Mouse (Mus musculus) left cerebral cortex, postnatal 36 days (tissue): ENCODE measurements around the gene Tex38. TPM values are rescaled to one million over a fixed set of nuclear protein-coding genes. Genes with fewer than 3 reads are reported as not detected.

Experiments used
- DNase-seq, 2 experiments: peaks; one replicate each; pipeline ENCODE4 v3.0.0; 2021 to 2022; ENCODE audit warnings: low spot score in 2 of 2, mixed read lengths in 1 of 2
- intact Hi-C: fragments of 180-260 bp; cut with DNase I; formaldehyde crosslinking; loops from one replicate; pipeline ENCODE4 v1.15.1; 2025
- total RNA-seq, 2 experiments: library from RNA; stranded (reverse); gene quantifications; 2 replicates each; pipeline ENCODE4 v1.2.3; 2021

Tex38 gene
- total RNA-seq, result 1 to 10 TPM in 1 of 2 experiments, under 1 TPM in 1; 0.88 to 1.1 TPM

DNA sequence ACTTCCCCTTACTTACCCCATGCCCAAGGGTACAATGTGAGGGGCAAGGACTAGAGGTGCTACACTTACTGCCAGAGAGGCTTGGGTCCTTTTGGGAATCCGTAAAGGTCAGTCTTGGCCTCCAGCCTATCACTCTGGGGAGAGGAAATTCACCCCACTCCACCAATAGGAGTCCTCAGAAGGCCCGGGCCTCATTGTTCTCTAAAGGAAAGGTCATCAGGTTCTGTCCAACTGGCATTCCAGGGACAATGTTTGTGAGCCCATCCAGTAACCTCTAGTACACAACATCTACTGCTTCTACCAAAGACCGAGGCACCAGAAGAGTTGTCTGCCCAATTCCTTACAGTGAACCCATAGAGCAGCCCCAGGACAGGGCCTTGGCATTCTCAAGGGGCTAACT lies at the start of gene Tex38:
Gene Tex38 (minus strand): TSS at position 101 of the 400 bp plus-strand sequence.
- intact Hi-C loops, result no loop called here
- no peak for DNase-seq

DNA sequence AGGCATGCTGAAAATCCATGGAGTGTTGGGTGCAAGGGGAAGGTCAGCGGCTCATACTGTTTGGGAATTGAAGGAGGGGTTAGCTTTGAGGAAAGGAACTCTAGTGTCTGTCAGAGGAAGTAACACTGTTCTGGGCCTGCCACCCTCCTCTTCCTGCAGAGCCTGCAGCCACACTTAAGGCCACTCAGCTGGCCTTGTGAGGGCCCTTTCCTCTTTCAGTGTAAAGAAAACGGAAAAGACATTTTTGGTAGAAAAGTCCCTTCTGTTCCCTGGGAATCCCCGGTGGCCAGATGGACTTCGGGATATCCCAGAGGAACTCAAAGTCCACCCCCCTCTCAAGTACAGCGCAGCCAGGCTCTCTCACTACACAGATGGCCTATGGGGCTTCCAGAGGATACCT lies 49.7 kb upstream of the Tex38 start:
- intact Hi-C loops, result no loop called here
- no peak for DNase-seq

DNA sequence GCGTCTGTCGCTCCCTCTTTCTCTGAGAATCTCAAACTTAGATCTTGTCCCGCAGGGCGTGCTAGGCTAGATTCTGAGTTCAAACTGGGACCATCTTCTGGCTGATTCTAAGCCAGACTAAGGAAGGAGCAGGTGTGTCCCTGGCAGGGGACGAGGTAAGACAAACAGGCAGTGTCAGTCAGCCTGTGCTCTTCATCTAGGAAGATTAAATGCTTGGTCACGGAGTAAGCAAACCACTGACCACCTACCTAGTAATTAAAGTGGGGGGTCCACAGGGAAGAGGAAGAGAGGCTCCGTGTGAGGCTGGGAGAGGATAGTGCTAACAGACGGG lies 47.7 kb upstream of the Tex38 start:
- intact Hi-C loops, result loop anchor here (1.0 kb wide), 1 partner anchor 43 kb away; no protein-coding TSS in a partner anchor
- DNase-seq, result no peak

DNA sequence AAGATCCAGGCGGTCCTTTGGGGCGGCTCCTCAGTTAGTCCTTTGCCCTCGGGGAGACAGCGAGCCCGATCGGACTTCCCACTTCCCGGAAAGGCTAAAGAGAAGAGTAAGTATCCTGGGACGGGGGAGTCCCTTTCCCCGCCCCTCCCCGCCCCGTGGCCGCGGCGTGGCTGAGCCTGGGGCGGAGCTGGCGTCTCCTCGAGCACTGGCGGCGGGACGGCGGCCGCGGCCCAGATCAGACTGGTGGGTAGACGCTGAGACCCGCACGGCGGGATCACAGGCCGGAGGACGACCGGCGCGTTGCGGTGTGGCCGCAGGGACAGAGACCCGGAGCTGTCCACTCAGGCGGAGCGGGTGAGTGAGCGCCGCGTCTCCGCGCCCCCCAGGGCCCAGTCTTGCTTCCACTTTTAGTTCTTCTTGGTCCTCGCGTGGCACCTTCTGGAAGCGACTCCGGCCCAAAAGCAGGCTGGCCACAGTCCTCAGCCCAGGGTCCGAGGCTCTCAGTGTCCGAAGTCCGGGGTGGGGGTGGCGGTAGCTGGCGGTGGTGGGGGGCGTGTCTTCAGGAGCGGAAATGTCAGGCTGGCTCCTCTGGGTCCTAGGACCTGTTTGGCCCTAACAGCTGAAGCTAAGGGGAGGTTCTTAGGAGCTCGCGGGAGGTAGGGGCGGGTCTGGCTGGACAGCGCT lies 47.2 kb upstream of the Tex38 start, which contains the start of gene Mob3c:
Gene Mob3c (plus strand): TSS at position 205 of the 684 bp plus-strand sequence.
- intact Hi-C loops, result loop anchor here (1.0 kb wide), 1 partner anchor 43 kb away; no protein-coding TSS in a partner anchor

DNA sequence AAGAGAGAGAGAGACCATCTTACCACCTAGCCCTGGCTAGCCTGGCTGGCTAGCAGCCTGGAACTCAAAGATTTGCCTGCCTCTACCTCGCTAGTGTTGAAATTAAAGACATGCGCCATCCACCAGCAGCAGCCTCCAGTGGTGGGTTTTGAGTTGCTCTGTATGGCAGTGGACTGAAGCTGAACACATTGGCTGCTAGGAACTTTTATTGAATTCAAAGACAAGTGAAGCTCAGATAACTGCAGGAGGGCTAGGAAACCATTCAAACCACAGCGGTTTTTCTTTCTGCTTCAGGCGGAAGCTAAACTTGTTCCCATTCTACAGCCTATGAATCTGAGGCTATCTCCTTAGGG lies 46.7 kb upstream of the Tex38 start:
- DNase-seq, result no peak

More for the DNA sequence above, 47.2 kb upstream of the Tex38 start, which contains the start of gene Mob3c:
- peak; percentile 49 to 60 for DNase-seq

DNA sequence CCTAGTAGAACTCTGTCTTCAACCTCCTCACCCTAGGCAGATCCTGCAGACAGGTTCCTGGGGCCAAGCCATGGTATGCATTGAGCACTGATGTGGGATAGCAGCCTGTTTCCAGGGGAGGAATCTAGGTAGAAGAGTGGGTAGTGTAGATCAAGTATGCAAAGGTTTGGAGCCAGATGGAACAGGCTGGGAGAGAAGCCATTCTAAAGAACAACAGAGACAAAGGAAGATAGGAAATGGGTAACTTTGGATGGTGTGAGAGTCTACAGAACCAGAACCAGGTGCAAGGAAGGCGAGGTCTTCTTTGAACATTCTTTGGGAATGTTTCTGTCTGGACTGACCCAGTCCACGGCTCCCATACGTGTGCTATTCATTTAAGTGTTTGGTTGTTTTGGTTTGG lies 46.2 kb upstream of the Tex38 start:
- intact Hi-C loops, result no loop called here
- no peak for DNase-seq

More for the DNA sequence above, 46.7 kb upstream of the Tex38 start:
- intact Hi-C loops, result no loop called here

DNA sequence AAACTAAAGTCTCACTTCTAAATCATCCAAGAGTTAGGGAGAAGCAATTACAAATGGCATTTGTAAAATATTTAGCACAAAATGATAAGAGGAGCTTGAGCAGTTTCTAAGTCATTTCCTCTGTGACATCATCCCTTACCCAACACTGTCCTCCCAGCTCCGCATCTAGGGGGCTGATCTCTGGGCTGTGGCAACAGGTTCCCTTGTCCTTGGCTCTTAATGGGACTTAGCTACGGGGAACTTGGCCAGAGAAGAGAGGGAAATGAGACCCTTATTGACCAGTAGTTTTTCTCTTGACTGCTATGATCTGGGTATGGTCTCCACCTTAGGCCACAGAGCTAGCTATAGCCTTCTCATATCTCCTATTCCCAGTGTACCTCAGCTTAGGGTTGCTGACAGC lies 44.5 kb upstream of the Tex38 start:
- no peak for DNase-seq
- intact Hi-C loops, result no loop called here

DNA sequence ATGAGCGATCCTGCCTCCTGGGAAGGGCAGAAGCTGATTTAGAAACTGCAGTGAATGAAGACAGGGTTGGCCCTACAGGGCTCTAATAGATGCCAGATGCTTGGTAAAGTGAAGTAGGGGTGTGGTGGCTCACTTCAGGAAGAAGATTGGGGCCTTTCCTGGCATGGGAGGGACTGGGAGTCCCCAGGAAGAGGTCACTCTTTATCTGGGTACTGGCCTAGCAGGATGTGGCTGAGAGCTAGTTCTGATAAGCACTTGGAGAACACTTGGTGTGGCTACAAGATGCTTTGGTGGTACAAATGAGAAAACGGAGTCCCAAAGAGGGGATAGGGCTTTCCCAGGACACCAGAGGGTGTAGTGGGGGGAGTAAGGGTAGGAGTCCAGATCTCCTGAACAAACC lies 43.4 kb upstream of the Tex38 start:
- DNase-seq, result no peak
- intact Hi-C loops, result no loop called here

DNA sequence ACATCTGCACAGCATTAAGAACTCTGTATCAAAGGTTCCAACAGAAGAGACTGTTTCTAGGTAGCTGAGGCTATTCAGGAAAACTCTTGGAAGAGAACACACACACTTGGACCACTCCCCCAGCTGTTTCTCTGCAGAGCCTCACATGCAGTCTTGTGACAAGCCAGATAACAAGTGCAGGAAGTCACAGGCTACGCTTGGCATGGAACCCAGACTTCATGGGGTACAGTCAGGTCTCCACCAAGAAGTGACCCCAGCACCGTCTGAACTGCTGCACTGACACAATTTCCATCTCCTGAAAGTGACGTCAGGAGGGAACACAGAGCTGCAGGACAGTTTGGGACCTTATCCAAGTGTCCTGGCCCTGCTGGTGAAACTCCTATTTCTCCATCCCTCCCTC lies 41.1 kb upstream of the Tex38 start:
- DNase-seq, result no peak
- intact Hi-C loops, result no loop called here

DNA sequence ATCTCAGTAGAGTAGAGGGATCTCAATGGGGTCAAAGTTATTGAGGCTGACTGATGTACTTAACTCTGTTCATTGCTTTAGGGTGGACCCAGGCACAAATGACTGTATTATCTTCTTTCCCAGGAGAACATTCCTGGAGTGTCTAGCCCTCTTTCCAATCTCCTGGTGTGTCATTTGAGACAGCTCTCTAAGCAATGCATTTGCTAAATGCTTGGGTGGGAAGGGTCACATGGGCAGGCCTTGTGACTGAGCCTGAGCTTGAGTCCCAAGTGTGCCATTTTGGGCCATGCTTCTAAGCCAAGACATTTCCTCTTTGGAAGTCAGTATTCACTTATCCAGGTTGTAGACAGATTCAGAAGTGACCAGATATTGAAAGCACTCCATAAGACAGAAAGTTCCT lies 40.6 kb upstream of the Tex38 start:
- no peak for DNase-seq

DNA sequence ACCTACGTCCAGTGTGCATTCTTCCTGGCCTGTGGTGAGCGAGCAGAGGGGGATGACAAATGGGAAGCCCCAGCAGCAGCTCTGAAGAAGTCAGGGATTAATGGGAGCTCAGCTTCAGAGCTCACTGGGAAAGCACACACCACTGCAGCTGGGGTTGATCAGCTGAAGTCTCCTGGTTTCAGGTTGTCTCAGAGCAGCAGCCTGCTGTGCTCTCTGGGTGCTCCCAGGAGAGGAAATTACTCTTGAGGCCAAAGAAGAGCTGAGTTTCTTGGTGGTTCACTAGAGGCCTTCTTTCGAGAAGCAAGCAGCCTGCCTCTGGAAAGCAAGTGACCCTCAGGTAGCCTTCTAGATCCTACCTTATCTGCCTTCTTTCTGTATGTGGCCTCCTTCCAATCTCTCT lies 40.1 kb upstream of the Tex38 start:
- DNase-seq, result no peak
- intact Hi-C loops, result no loop called here

More for the DNA sequence above, 40.6 kb upstream of the Tex38 start:
- intact Hi-C loops, result no loop called here

DNA sequence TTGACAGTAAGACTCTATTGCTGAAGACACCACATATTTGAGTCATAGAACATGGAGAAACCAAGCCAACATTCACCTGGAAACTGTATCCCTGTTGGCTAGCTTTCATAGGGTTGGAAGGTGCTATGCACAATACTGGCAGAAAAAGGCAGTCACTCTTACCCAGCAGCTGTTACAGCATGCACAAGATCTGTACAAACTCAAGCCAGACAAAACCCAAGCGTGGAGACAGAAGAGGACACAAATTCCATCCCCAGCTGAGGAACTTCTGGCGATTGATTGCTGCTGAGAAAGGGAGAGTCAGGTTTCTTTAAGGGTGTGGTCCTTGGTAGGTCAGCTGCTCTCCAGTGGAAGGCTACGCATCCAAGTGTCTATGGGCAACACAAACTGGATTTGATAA lies 39.4 kb upstream of the Tex38 start:
- no peak for DNase-seq
- intact Hi-C loops, result no loop called here

DNA sequence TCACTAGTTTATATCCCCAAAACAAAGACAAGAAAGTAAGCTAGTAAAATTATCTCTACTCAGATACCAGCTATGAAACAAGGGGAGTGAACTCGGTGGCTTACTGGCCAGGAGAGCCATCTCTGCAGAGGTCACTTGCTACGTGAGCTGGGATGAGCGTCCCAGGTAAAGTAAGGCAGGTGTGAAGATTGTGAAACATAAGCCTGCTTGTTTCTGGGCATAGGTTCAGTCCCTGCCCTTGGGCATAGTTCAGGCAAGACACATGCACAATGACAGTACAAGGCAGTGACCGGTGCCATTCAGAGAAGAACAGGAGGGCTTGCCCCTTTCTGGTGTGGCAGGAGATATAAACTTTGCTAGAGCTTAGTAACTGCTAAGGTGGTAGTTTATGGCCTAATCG lies 34.8 kb upstream of the Tex38 start:
- DNase-seq, result no peak
- intact Hi-C loops, result no loop called here

DNA sequence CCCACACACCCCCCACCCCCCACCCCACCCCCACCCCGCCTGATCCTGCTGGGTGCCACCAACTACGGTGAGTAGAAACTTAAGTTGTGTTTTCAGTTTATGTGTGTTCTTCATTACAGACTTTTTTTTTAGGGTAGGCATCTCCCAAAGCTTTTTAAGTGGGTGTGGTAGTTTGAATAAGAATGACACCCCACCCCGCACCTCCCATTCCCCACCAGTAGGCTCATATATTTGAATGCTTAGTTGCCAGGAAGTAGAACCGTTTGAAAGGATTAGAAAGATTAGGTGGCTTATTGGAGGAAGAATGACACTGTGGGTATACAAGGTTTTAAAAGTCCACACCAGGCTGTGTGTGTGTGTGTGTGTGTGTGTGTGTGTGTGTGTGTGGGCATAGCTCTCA lies 31.5 kb upstream of the Tex38 start:
- no peak for DNase-seq
- intact Hi-C loops, result no loop called here

DNA sequence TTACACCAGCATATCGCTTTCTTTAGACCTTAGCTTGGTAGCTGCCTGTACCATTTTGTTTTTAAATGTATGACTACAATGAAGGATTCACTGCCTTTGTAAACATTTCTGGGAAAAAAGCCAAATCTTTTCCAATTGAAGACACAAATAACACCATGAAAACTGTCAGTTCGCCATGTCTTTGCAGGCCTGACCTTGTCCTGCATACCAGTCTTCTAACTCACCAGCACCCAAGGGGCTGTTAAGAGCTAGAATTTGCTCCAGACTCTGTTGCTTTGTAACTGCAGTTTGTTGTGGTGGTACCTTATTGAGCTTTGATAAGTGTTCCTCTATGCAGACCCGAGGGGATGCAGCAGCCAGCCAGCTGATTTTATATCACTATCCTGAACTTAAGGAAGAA lies 19.2 kb upstream of the Tex38 start:
- DNase-seq, result no peak
- intact Hi-C loops, result no loop called here

DNA sequence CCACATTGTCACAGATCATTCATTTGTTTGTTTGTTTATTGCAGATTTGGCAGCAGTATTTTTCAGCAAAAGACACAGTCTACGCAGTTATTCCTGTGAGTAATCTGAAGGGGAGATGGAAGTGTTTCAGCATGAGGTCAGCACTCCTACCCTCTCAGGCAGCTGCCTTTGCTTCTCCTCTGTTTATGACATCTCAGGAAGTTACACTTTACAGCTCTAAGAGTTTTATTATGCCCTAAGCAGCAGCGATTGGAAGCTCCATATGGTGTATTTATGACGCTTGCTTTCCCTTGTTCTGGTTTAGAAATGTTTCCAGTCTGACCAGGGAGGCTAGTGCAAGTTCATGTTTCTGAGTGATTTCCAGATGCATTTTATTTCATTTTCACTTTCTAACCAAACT lies 14.5 kb upstream of the Tex38 start:
- DNase-seq, result no peak
- intact Hi-C loops, result no loop called here

DNA sequence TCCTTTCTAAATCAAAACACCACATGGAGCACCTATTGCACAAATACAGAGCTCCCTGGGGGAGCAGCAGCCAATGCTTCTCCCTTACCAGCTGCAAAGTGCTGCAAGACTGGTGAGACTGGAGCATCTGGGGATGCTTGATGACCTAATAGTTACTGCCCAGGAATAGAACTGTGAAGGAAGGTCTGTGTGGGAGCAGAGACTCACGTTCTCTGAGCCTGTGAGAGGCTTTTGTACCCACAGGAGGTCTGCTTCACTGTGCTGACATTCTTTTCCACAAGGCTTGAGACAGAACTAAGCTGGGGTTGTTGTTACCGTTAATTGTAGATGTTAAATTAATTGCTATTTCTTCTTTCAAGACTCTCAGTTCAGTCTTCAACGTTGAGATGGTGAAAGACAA lies 10.0 kb upstream of the Tex38 start:
- DNase-seq, result no peak
- intact Hi-C loops, result no loop called here

DNA sequence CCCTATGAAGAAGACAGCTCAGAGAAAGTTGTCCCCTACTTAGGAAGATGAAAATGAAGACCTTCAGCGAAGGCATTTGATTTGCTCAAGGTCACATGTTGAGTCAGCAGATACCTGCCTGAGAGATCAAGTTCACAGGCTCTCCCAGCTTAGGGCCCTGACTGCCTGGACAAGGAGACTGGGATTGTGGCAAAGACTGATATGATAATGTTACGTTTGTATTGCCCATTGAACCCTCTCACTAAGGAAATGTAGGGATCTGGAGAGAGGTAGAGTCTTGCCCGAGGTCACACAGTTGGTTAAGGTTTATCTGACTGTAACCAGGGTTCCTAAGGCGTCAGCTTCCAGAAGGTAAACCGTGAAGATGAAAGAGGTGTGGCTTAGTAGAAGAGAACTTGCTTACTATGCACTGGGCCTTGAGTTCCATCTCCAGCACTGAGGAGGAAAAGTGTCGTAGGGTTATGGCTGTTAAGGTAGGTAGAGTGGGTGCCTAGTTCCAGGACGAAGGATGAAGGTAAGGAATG lies 4.8 kb upstream of the Tex38 start:
- intact Hi-C loops, result loop anchor here (1.0 kb wide), 1 partner anchor 43 kb away; the partner anchor contains the start of gene Mob3c
- no peak for DNase-seq

DNA sequence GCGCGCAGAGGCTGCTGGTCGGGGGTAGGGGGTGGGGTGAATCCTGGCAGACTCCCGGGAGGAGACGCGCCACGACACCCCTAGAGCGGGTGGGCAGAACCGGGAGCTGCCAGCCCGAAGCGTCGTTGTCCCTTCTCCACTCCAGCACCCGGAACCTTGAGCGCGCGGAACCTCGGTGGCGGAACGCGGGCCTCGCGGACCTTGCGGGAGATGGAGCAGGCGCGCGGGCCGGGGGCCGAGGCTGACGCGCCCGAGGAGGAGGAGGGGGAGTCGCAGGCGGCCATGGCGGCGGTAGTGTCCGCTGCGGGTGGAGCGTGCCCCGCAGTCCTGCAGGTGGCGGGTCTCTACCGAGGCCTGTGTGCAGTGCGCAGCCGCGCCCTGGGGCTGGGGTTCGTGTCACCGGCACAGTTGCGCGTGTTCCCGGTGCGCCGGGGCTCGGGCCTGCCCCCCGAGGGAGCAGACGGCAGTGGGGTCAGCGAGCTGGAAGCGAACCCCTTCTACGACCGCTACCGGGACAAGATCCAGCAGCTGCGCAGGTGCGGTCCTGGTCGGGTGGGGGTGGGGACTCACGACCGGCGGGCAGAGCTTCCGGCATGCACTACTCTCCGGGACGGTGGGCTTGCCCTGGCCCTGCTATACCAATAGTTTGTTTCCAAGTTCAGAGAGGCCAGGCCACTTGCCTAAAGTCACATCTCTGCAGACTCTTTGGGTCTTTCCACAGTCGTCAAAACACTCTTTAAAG lies 4.1 kb upstream of the Tex38 start, which contains the start of gene Atpaf1:
Gene Atpaf1 (plus strand): TSS at position 44 of the 742 bp plus-strand sequence.
- intact Hi-C loops, result loop anchor here (1.0 kb wide), 1 partner anchor 43 kb away; the partner anchor contains the start of gene Mob3c
- peak; percentile 86 to 90 for DNase-seq

DNA sequence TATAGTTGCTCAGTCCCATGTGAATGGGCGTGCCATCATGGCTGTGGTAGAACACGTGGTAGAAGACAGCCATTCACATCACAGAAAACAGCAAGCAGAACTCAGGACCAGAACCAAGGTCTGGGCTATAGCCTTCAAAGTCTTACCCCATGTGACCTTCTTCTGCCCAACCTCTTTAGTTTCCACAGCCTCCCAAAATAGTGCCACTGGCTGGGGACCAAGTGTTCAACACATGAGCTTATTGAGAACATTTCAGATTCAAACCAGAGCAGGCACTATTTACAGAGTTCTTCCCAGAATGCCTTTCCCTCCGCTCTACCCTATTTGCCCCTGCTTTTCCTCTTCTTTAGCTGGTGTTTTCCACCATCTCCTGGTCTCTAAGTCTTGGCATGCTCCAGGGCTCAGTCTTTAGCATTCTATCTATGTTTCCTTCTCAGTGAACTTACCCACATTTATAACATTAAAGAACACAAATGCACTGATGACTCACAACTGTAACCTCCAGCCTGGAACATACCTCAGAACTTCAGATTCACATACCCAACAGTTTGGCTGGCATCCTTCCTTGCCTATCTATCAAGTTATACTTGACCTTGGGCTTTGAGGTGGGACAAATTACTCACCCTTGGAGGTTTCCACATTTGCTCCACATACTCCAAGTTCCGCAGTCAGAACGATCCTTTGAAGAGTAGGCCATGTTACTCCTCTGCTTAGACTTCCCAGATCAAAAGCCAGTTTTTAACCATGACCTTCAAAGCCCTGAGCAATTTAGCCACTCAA lies 1.4 kb upstream of the Tex38 start:
- intact Hi-C loops, result no loop called here
- DNase-seq, result no peak
